Mouse (Mus musculus): ENCODE measurements around the gene Fnbp4.
"Not testable (repeated sequence)": the region's sequence is repeated elsewhere in the genome, so short reads cannot be mapped to it uniquely, and the experiment has no call there.

Fnbp4 gene

DNA sequence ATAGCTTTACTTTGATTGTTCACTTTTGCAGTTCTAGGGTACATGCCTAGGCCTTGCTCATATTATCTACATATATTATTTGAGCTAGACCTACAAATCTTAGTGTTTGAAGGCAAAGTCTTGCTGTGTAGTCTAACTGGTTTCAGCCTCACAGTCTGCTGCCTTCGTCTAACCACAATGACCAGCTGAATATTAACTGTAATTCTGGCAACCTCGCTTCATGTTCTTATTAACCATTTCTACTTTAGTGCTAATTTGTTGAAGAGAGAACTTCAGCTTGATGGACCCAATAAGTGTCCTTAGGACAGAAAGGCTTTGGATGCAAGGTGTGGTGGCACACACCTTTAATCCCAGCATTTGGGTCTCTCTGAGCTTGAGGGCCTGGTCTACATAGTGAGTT lies 43.0 kb downstream of the Fnbp4 start:
- DNase-seq: no peak

DNA sequence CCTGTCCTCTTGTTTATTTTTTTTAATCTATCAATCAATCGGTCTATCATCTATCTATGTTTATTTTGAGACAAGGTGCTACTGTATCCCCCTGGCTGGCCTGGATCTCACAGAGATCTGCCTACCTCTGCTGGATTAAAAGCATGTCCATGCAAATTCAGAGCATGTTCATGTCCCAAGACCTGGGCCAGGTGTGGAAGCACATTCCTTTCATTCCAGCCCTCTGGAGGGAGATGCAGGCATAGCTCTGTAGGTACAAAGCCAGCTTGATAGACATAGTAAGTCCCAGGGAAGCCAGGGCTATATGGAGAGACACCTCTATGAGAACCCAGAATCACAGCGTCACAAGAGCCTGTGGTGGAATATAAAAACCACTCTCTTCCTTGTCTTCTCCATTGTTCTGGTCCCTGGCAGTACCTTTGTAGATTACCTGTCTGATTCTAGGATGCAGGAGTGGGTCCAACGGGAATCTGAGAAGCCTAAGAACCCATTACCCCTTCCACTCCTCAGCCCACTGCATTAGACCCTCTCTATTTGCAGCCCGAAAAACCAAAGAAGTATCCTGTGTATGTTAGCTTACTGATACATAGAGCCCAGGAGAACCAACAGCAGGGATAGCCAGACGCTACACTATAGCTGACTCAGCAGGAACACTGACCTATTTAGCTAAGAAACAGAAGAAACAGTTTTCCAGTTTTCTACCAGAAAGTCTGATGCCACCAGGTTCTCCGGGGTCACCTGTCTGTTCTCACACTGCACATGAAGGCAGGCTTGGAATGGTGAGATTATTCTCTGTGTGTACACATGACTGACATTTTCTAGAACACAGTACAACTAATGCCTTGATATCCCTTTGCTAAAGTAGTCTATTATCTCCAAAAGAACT lies 63.3 kb downstream of the Fnbp4 start:
- DNase-seq: peak; percentile 38

DNA sequence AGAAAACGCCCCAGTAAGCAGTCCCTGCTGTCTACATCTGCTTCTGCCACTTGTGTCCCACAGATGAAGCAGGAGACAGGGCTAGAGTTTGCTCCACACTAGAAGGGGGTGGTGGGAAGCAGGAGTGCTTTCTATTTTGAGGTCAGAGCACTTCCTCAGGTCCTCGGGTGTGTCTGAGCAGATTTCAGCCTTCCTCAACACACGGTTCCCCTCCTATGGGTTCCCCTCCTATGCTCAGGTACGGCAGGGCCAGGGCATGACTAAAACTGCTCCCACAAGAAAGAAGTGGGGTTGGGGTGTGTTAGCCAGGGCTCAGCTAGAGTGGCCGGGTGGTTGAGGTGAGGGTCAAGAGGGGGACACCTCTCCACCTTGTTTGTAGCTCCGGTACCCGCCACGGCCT lies 65.6 kb downstream of the Fnbp4 start:
- DNase-seq: no peak

DNA sequence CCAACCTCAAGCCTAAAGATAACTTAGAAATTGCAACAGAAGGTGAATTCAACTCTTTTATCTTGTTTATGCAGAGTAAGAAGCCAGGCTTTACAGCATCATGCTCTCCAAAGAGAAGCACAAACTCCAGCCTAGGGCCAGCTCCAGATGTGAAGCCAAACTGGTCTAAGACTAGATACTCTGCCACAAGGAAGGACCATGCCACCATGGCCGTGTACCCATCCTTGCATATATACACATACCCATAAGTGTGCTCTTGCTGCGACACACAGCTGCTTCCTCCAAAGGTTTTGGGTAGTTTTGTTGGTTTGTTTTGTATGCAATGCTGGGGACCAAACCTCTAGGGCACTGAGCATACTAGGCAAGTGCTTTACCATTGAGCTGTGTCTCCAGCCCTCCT lies 70.1 kb downstream of the Fnbp4 start:
- no peak for DNase-seq

DNA sequence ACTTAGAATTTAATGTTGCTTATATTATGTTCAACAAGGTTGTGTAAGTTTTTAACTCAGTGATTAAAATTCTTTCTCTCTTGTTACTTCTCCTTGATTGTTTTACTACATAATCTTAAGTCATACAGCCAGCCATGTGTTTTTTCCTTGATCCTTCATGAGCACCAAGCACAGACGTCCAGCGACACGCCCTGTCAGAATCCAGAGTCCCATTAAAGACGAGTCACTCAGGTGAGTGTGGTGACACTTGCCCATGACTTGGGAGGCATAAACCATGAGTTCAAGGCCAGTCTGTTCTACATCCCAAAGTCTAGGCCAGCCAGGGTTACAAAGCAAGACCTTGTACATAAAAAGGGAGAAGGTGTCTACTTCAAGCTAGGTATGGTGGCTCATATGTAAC lies 71.0 kb downstream of the Fnbp4 start:
- DNase-seq: no peak

DNA sequence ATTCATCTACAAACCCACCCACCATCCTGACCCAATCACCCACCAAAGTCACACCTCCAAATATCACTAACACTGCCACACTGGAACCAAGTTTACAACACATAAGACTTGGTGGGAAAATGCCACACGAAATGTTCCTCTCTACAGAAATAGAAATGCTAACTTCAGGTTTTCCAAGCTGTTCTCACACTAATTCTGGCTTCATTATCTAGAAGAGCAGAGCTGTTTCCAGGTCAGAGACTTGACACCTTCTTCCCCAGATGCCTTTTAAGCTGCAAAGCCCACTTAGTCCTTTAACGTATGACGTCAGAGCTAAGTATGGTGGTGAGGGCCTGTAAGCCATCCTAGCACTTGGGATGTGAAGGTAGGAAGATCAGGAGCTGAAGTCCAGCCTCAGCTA lies 73.5 kb downstream of the Fnbp4 start:
- no peak for DNase-seq

DNA sequence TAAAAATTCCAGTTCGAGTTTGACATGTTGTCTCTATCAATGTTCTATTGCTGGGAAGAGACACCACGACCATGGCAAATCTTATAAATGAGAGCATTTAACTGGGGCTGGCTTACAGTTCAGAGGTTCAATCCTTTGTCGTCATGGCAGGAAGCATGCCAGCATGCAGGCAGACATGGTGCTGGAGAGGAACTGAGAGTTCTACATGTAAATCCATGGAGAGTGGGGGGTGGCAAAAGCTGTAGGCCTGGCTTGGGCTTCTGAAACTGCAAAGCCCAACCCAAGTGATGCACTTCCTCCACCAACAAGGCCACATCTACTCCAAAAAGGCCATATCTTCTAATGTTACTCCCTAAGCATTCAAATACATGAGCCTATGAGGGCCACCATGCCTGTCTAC lies 75.7 kb downstream of the Fnbp4 start:
- DNase-seq: no peak

DNA sequence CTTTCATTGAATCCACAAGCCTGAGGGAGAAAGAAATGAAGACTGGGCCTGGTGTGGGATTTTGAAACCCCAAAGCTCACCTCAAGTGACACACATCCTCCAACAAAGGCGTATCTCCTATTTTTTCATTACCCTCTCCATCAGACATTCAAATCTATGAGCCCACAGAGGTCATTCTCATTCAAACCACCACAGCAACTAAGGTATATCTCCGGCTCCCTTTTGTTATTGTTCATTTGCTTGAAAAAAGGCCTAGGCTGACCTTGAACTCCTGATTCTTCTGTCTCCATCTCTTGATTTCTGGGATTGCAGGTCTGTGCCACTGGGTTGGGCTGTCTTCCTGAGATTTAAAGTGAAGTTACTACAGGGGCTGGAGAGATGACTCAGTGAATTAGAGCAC lies 77.8 kb downstream of the Fnbp4 start:
- no peak for DNase-seq

DNA sequence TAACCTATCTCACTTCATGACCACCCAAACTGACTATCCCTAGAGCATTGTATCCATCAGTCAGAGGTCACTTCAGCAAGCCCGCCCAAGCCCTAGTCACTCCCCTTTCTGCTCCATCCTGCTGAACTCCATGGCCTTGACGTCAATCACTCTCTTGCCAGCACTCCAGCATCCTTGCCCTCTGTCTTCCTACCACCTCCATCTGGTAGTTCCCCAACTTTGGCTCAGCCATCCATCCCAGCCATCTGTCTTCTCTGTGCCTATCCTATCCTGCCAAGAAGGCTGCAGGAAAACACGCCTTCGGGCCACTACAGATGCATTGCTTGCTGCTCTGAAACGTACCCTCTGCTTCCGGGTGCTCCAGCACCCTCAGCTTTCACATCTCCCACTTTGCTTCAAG lies 78.6 kb downstream of the Fnbp4 start:
- peak; percentile 93 for DNase-seq

DNA sequence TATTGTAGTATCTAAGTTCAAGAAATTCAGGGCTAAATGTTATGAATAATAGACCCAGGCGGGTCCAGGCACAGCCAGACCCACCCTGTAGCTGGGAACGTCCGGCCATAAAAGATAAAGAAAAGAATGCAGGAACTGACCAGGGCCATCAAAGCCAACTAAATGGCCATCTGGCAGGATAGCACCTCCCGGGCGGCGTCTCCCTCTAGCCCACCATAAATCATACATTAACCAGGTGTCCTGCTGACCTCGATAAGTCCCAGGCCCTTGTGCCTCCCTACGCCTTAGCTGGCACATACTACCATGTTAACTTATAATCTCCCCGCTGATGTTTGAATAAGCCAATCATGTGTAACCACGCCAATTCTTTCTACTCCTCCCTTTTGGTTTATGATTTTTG lies 79.4 kb downstream of the Fnbp4 start:
- DNase-seq: not testable (repeated sequence)

DNA sequence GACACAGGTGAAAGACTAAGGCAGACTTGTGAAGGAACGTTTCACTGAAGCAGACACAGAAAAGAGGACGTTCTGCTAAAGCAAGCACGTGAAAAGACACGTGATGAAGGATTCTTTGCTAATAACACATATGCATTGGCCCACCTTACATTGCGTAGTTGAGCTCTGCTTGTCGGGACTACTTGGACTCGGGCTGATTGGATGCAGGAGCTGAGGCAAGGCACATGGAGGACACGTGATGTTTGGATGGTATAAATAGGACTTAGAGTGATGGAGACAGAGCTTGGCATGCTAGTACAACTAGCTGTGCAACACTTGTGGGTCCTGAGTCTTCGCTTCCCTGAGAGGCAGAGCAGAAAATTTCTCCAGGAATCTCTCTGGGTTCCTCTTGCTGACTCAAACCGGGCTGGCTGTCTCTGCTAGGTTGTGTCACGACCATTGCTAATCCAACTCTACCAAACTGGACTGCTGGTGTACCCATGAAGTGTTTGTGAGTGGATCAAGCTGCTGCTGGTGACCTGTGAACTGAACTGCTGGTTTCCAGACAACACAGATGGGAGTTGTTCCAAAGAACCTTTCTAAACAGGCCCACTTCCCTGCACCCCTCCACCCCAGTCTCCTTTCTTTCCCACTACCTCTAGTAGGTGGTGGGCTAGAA lies 80.5 kb downstream of the Fnbp4 start:
- no peak for DNase-seq

DNA sequence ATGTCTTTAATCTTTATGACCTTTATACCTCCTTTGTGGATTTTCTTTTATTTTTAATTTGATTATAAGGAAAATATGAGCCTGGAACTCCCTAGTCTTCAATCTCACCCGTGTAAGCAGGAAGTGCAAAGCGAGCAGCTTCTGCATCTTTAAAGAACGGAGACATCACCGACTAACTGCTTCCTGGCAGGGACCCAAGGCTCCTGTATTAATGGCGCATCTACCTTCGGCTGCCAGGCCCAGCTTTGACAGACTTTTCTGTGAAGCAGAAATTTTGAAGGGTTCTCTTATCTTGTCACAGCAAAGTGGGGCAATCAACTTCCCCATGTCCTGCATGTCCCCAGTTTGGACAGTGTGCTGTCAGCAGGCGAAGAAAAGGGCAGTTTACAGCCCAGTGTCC lies 83.6 kb downstream of the Fnbp4 start:
- peak; percentile 58 for DNase-seq

All from cerebellum, adult 8-10 months (tissue).